Mouse (Mus musculus): ENCODE results near the gene Shb. TPM values are rescaled to one million over a fixed set of nuclear protein-coding genes. Genes with fewer than 3 reads are reported as not detected.

Shb gene
- total RNA-seq, 4 experiments from 2014 or later, result 17.1 to 20.0 (median 18.9) TPM

DNA sequence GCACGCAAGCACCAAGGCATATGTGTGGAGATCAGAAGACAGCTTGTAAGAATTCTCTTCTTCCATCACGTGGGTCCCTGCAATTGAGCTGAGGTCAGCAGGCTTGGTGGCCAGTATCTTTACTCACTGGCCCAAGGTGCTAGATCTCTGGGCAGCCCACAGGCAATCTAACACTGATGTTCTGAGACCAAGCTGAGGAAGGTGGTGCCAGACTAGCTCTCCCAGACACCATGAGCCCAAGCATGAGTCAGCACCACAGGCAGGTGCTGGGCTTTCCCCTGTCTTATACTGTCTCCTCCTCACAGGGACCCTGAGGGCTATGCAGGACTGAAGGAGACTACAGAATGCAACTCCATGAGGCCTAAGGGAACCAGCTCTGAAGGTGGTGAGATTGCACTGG, 74.7 kb downstream of the Shb start:
- no peak for DNase-seq (ENCODE audit: low spot score in 2 of 2)

DNA sequence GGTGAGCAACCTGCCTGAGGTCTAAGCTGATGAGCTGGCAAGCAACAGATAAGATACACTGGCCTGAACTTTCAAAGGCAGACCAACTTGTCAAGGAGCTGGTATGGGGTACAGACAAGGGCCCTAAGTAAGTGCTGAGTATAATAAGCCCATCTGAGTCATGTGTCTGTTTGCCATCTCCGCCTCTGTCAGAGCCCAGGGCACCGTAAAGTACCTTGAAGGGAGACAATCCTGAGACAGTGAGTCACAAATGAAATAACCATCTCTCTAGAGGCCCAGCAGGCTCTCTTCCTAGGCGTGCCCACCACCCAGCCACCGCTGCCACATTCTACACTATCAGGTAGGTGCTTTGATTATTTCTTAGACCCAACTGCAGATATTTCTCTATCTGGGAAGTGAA, 77.3 kb downstream of the Shb start:
- DNase-seq (ENCODE audit: low spot score in 2 of 2), result no peak

DNA sequence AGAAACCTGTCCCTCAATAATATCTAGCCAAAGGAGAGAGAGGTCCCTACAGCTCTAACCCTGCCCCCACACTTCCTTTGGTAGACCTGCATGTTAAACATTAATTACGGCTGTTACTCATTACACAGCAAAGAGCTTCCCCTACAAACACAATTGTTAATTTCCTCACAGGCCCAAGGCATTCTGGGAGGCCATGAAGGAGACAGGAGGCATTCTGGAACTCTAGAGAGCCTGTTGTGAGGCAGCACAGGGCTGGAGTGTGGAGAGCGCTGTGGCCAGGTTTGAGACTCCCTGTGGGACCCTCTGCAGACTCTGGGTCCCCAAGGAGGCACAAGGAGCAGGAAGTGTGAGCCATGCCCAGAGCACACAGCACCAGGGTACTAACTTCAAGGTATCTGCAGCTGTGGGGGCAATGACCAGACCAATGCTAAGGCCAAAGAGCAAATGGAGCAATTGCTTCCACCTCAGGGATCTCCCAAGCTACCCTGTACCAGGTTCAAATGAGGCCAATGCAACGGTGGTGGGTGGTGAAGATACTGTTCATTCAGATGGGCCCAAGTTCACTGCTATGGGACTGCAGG, 78.9 kb downstream of the Shb start:
- DNase-seq (ENCODE audit: low spot score in 2 of 2), result no peak

DNA sequence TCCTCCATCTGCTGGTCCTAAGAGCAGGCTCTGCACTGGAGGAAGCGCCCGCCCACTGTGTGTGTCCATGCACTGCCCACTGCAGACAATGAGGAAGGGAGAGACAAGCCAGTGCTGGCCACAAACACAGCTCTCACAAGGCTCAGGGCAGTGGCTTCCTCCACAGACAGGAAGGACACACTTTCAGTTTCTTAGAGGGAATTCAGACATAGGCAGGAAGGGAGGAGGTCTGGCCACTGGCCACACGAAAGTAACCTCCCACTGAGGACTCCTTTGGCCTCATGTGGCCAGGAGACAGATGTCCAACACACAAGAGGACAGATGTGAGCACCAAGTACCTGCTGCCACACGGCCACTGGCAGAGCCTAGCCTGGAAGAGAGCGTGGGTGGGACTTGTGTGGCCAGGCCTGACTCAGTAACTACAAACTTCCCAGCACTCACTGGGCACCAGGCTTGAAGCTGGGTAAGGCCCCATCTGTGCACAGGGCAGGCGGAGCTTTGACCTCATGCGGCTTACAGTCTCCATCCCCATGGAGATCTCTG, 79.6 kb downstream of the Shb start:
- DNase-seq (ENCODE audit: low spot score in 2 of 2), result no peak

DNA sequence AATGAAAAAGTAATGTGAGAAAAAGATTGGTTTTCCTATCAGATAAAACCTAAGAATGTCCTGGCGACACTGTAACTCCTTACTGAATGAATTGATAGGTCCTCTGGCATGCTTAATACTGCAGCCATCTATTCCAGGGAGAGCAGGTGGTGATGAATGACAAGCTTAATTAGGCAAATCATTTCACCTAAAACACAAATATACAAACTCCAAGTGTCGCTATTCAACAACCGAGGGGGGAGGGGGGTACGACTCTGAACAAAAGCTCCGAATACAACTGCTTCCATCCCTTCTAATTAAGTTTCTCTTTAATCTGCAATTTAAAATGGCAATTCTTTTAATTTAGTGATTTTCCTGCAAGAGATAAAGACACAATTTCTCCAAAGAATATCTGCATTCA, 83.3 kb downstream of the Shb start:
- DNase-seq (ENCODE audit: low spot score in 2 of 2), result no peak

DNA sequence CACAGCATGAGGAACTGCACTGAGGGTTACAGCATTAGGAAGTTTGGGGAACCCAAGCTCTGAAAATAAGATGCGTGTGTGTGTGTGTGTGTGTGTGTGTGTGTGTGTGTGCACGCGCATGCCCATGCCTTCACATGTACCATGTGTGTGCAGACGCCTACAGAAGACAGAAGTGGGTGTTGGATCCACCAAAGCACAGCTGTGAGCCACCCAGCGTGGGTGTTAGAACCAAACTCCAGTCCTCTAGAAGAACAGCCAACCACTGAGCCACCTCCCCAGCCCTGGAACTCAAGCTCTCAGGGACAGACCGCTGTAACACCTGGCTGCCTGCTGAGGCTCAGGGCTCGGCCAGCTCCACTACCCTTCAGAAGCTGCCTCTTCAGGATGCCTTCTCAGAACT, 83.8 kb downstream of the Shb start:
- DNase-seq (ENCODE audit: low spot score in 2 of 2), result no peak

DNA sequence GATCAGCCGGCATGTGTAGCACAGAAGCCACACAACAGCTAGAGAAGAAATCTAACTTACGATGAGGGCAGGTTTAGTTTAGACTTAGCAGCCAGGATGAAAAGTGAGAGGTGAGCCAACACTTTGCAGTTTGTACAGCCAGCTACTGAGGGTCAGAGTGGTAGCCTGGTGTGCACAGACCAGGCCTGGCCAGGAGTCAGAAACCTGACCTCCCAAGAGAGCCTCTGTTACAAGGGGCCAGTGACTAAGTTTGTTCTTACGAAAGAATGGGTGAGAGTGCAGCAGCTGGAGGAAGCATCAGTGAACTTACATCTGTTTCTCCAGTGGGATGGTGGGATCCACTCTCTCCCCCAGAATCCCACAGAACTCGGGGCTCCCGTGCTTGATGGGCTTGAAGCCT, 85.1 kb downstream of the Shb start:
- no peak for DNase-seq (ENCODE audit: low spot score in 2 of 2)

DNA sequence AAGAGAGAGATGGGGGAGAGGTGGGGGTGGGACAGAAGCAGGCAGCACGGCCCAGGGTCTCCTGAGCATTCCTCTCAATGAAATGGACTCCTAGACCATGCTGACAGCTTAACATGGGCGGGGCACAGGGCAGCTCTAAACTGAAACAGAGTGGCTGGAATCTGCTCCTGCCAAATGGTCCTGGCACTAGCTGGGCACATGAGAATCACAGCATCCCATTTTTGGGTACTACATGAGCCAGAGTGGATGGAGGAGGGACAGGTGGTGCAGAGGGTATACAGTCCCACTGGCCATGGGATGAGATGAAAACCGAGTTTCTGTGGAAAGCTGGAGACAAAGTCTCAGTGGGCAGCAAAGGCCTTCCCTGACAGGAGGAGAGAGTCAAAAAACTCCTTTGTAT, 87.0 kb downstream of the Shb start:
- no peak for DNase-seq (ENCODE audit: low spot score in 2 of 2)

DNA sequence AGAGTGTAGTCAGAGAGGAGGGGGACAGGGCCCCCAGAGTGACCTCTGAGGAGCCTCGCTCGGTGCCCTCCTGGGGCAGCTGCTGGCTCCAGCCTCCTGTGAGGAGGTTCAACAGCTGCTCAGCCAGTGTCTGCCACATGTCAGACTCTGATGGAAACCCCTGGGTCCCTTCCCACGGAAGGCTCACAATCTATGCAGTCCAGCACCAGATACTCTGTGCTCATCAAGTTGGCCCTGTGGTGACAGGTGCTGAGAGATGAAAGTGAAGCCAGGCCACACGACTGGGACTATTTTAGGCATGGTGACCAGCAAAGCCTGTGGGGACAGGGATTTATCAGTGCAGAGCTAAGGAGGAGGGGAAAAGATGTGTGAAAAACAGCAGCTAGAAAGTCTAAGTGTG, 87.5 kb downstream of the Shb start:
- no peak for DNase-seq (ENCODE audit: low spot score in 2 of 2)

DNA sequence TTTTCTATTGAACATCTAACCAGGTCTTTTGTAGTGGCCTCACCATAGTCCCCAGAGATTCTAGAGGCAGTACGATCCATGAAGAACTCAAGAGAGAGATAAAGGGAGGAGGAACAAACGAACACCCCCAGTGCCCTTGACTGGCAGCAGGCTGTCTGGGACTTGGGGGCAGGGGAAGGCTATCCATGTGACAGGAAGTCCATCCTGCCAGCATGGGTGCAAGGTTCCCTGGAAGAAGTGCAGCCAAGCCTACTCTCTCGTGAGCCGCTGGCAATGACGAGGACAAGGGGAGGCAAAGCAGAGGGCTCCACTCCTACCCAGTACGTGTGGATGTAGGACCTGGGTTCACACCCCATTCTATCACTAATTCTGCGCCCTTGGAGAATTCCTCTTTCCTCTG, 88.6 kb downstream of the Shb start:
- DNase-seq (ENCODE audit: low spot score in 2 of 2), result no peak

DNA sequence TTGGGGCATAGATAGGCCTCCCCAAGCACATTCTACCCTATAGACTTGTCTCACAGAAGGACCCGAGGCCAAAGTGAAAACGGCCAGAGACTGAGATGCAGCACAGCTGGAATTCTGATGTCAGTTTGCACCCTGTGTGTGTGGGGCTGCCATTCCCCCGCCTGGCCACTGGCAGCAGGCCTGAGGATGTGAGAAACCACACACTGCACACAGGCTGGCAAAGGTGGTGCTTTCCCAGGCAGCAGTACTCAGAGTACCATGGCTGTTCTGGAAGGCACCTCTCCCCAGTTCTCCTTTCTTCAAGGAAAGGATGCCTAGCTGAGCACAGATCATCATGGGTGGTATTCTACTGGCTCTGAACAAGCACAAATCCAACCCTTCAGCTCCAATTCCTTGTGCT, 90.0 kb downstream of the Shb start:
- DNase-seq (ENCODE audit: low spot score in 2 of 2), result no peak

DNA sequence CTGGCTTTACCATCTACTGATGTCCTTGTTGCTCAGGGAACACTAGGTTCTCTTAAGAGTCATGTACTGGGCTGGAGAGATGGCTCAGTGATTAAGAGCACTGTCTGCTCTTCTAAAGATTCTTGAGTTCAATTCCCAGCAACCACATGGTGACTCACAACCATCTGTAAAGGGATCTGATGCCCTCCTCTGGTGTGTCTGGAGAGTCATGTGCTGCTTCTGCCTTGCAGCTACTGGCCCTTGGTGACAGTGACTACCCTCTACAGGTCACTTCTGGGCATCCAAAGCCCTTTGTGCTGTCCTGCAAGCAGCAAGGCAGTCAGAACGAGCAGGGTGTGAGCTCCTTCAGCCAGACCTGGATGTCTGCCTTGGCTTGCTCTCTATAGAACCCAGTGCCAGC, 90.5 kb downstream of the Shb start:
- no peak for DNase-seq (ENCODE audit: low spot score in 2 of 2)

DNA sequence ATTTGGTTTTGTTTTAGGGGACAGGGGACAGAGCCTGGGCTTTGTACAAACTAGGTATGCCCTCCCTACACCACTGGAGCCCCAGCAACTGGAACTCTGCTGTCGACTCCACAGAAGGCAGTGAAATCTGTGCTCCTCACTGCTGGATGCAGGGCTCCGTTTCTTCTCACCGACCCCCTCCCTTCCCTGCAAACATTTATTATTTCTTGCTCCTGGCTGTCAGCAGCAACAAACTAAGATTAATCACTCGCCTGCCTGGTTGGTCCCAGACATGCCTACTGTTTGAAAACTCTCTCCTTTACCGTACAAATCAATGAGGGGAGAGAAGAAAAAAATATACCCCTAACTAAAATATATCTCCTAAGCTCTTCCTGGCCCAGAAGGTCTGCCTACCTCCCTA, 93.0 kb downstream of the Shb start:
- DNase-seq (ENCODE audit: low spot score in 2 of 2), result no peak

DNA sequence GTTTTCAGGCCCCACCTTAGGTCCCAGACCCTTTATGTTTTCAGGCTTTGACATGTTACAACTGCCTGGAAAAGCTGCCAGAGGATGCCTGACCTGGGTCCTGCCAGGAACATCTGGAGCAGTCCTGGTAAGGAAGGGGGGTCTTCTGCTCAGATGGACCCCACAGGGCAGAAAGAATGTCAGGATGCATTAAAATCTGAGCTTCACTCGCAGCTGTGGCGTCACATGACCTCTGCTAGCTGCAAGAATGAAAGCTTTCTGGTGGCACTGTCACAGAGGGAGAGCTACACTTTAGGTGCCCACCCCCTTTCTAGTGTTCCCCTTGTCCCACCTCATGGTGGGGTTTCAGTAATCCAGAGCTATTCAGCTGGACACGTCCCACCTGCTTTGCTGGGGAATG, 95.3 kb downstream of the Shb start:
- no peak for DNase-seq (ENCODE audit: low spot score in 2 of 2)

DNA sequence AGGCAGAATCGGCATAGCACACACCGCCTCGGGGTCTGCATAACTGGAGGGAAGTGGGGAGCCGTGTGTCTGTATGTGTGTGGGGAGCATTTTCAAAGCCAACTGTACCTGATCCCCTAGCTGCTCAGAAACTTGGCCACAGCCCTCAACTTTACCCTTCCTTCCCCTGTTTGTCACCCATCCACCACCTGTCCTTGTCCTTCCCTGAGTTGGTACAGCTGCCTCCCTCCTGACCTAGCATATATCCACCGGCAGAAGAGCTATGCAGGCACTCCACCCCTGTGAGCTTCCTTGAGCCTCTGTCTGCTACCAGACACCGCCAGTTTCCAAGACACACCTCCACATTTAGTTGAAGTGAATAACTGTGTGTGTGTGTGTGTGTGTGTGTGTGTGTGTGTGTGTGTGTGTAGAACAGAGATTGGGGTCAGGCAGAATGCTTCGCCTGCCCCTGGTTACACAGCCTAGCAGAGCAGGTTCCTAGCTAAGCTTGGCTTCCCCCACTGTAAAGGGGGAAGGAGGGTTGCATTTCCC, 95.8 kb downstream of the Shb start:
- DNase-seq (ENCODE audit: low spot score in 2 of 2), result no peak

DNA sequence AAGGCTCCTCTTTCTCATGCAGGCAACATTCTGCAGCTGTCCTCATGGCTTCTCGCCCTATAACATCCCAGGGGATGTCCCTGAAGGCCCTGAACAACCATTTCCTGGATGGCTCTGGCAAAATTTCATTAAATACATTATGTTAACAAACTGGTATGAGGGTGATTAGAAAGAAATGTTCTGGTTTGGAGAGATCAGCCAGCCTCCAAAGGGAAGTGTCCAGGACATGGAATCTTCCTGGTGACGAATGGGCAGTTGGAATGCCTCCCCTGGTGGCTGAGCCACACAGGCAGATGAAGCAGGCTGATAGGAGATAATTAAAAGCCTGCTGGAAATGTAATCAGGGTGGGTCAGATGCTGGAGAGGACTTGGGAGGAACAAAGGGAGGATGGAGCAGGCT, 96.4 kb downstream of the Shb start:
- no peak for DNase-seq (ENCODE audit: low spot score in 2 of 2)

DNA sequence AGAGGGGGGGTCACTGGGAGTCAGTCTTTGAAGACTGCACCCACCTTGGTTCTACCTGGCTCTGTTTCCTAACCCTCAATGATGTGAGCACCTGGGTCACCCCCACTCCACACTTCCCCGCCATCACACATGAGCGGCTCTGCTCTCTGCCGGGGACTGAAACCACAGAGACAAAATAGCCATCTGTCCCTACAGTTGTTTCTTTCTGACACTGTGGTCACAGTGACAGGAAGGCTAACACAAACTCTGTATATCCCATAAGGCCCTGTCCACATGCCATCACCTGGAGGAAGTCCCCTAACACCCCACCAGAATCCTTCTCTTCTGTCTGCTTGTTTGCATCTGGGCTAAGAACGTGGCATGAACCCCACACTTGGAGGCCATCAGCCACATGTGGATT, 97.6 kb downstream of the Shb start:
- no peak for DNase-seq (ENCODE audit: low spot score in 2 of 2)

DNA sequence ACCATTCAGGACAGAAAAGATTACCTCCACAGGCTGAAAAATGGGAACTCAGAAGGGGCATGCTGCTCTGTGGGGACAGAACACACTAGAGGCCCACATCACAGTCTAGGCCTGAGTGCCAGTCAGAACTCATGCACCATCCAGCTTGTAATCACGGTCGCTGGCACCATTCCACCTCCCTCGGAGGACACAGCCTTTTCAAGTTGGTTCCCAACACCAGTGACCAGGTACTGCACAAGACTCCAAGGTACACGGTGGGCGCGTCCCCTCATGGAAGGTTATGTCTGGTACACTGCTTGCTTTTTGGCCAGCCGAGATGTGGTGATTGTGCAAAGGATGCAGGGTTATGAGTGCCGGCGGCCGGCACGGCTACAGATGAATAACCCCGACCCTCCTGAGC, 98.2 kb downstream of the Shb start:
- no peak for DNase-seq (ENCODE audit: low spot score in 2 of 2)

DNA sequence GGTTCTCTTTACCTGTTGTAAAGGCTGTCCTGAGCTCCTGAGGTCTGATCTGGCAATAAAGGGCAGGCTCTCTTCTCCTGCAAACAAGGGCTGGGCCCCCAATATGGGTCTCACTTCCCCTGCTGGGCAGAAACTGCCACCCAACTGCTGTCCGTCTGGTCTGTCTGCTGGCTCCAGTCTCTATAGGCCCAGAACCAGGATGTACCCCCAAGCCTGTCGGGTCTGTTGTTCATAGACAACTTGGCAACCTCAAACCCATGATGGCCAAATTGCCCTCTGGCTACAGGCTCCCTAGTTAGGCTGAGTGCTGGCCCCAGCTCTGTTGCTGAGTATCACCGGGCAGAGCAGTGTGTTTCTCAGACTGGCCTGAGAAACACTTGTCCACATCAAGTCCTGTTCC, 100.5 kb downstream of the Shb start:
- DNase-seq (ENCODE audit: low spot score in 2 of 2), result no peak

DNA sequence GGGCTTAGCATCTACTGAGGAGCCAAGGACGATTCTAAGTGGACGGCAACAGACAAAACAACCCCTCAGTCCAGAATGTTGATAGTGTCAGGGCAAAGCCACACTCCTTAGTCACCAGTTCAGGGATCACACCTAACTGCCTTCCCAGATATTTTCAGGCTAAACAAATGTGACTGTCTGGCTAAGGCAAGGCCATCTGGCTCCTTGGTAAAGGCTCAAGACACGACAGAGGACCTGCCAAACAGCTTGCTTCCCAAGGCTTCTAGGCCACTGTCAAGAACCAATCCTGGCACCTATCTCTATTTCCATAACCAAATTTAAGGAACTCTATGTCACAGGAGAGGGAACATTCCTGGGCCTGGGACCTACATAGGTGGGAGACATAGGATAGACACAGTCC, 101.0 kb downstream of the Shb start:
- no peak for DNase-seq (ENCODE audit: low spot score in 2 of 2)

DNA sequence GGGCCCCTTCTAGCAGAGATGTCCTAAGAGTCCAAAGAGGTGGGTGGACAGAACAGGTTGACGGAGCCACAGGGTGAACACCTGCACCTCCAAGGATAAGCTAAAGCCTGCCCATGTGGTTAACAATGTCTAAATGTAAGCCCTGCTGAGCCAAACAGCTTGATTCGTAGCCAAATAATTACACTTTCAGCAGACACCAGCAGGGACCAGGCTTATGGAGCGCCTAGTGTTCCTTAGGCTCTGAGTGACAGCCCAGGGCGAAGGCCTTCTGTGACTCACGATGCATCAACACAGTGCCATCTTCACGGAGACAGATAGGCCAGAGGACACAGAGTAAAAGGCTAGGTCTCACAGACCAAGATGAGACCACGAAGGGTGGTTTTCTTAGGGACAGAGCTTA, 102.8 kb downstream of the Shb start:
- no peak for DNase-seq (ENCODE audit: low spot score in 2 of 2)

DNA sequence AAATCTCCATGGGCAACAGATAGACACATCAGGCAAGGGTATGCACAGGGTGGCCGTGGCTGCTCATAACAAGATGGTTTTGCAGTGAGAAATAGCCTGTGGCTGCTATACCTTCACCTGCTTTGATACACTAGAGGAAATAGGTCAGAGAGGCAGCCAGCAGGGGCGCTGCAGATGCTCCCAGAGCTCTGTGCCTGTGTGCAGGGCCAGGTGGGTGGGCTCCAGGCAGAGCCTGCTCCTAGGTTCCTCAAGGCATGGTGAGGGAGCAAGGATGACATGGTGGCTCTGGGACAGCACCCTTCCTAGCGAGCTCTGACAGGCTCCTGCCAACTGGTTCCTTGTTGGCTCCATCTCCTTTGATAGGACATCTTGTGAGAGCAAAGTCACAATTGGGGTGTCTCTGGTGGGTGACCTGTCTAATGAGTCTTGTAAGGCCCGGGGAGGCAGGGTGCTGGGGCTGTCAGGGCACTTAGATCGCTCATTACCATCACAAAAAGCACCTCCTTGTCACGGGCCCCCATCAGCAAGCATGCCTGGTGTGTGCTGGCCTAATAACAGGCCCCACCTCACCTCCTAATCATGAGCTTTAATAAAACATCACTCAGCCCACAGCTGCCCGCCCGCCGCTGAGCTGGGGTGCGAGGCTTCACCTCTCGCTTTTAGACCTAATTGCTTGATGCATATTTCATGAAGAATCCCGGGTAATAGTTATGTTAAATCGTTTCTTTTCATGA, 105.4 kb downstream of the Shb start:
- no peak for DNase-seq (ENCODE audit: low spot score in 2 of 2)

DNA sequence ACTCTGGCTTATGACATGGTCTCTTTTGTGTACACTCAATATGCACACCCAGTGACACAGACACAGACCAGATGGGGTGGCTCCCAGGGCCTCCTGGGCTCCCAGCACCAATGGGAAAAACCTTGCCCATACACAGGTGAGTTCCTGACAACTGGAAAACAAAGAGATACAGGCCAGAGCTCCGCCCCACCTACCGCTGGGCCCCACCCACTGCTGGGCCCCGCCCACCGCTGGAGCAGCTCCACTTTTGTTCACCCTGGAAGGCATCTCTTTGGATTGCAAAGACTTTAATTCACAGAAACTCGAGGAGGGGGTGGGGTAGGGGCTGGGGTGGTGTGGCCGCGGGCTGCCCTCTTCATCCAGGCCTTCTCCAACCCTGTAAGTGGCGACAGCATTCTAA, 108.9 kb downstream of the Shb start:
- no peak for DNase-seq (ENCODE audit: low spot score in 2 of 2)

Measured in left cerebral cortex, adult 8-10 months (tissue).